Mouse (Mus musculus) right cerebral cortex, adult 18-20 months (tissue): ENCODE data around the gene Mpv17l2.
A peak's percentile ranks its signal among the peaks of the same experiment; 100 is the strongest.

ENCODE experiments used
- DNase-seq: peaks from one replicate; pipeline ENCODE4 v3.0.0; 2022; ENCODE audit warnings: mixed read lengths

Mpv17l2 gene

GRCm38 (mm10) chr8:70790846-70791245 is 30.1 kb upstream of the Mpv17l2 start:
- DNase-seq = peak; percentile 79

- DNase-seq = no peak
Observed at GRCm38 (mm10) chr8:70789046-70789445, 28.3 kb upstream of the Mpv17l2 start.

- no peak for DNase-seq
Observed at GRCm38 (mm10) chr8:70787941-70788667, 27.4 kb upstream of the Mpv17l2 start.

GRCm38 (mm10) chr8:70787051-70787445 is 26.3 kb upstream of the Mpv17l2 start:
- DNase-seq = no peak

GRCm38 (mm10) chr8:70786291-70787050 is 25.7 kb upstream of the Mpv17l2 start:
- no peak for DNase-seq

GRCm38 (mm10) chr8:70780093-70780492 is 19.3 kb upstream of the Mpv17l2 start:
- no peak for DNase-seq

GRCm38 (mm10) chr8:70776496-70777444 is 16.0 kb upstream of the Mpv17l2 start, which contains the start of gene Pik3r2:
Gene Pik3r2 (minus strand): TSS chr8:70776713.
- DNase-seq = peak; percentile 97

GRCm38 (mm10) chr8:70775851-70776495 is 15.2 kb upstream of the Mpv17l2 start:
- DNase-seq = no peak

GRCm38 (mm10) chr8:70775227-70775626 is 14.5 kb upstream of the Mpv17l2 start:
- DNase-seq = no peak

- no peak for DNase-seq
Observed at GRCm38 (mm10) chr8:70774740-70775139, 14.0 kb upstream of the Mpv17l2 start.

- peak; percentile 83 for DNase-seq
Observed at GRCm38 (mm10) chr8:70773833-70774232, 13.1 kb upstream of the Mpv17l2 start.

GRCm38 (mm10) chr8:70773410-70773809 is 12.7 kb upstream of the Mpv17l2 start:
- DNase-seq = no peak

GRCm38 (mm10) chr8:70772890-70773289 is 12.1 kb upstream of the Mpv17l2 start:
- no peak for DNase-seq

GRCm38 (mm10) chr8:70772075-70772474 is 11.3 kb upstream of the Mpv17l2 start:
- no peak for DNase-seq

GRCm38 (mm10) chr8:70771217-70771616 is 10.5 kb upstream of the Mpv17l2 start:
- DNase-seq = no peak

- DNase-seq = no peak
Observed at GRCm38 (mm10) chr8:70770748-70771147, 10.0 kb upstream of the Mpv17l2 start.

GRCm38 (mm10) chr8:70769858-70770257 is 9.1 kb upstream of the Mpv17l2 start:
- no peak for DNase-seq

- DNase-seq = peak; percentile 95
Observed at GRCm38 (mm10) chr8:70769359-70769758, 8.6 kb upstream of the Mpv17l2 start.

GRCm38 (mm10) chr8:70768956-70769355 is 8.2 kb upstream of the Mpv17l2 start:
- no peak for DNase-seq

- no peak for DNase-seq
Observed at GRCm38 (mm10) chr8:70768231-70768776, 7.6 kb upstream of the Mpv17l2 start.

- no peak for DNase-seq
Observed at GRCm38 (mm10) chr8:70767503-70767902, 6.8 kb upstream of the Mpv17l2 start.
